Mouse (Mus musculus): ENCODE results near the gene Gins2.

DNA sequence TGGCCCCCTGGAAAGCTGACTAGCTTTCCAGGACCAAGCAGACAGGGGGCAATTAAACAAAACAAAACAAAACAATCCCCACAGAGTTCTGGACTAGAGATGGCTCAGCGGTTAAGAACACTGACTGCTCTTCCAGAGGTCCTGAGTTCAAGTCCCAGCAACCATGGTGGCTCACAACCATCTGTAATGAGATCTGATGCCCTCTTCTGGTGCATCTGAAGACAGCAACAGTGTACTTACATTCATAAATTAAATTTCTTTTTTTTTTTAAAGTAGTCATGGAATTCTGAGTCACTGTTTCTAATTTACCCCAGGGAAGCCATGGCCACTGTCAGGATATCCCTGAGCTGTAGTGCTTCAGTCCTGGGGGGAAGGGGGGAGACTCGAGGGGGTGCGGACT, 25.4 kb upstream of the Gins2 start:
- TF ChIP-seq CTCF (IDR thresholded peaks at IDR 0.05 in 2 of 3, conservative IDR thresholded peaks at IDR 0.05 in 1 of 3; ENCODE audit: control insufficient read depth in 1 of 3, insufficient read depth in 1 of 3, low read depth in 2 of 3, low read length in 3 of 3, poor library complexity in 1 of 3, severe bottlenecking in 1 of 3) (peak in 1 of 3 experiments; percentile 17; a peak in 1 of 6 replicates), E2F4 (IDR thresholded peaks at IDR 0.05; ENCODE audit: borderline replicate concordance, low read depth, low read length) (no peak), POLR2A (IDR thresholded peaks at IDR 0.05; ENCODE audit: control insufficient read depth in 1 of 2, insufficient read depth in 1 of 2, low read depth in 1 of 2, low read length in 2 of 2, poor library complexity in 1 of 2) (no peak), NELFE (IDR thresholded peaks at IDR 0.05; ENCODE audit: low read depth, low read length) (no peak), RCOR1 (IDR thresholded peaks at IDR 0.05; ENCODE audit: low read depth, low read length) (no peak), BHLHE40 (IDR thresholded peaks at IDR 0.05; ENCODE audit: borderline replicate concordance, low read depth, low read length) (no peak), TAL1 (IDR thresholded peaks at IDR 0.05; ENCODE audit: low read length) (no peak), TCF12 (IDR thresholded peaks at IDR 0.05; ENCODE audit: low read depth, low read length) (no peak), EP300 (IDR thresholded peaks at IDR 0.05; ENCODE audit: low read depth in 1 of 2, low read length in 2 of 2) (no peak), MEF2A (IDR thresholded peaks at IDR 0.05; ENCODE audit: extremely low read depth, insufficient replicate concordance, low read depth, low read length, poor library complexity, severe bottlenecking) (no peak), USF1 (IDR thresholded peaks at IDR 0.05; ENCODE audit: low read depth, low read length) (no peak)
